Mouse (Mus musculus) spleen, postnatal 4 days (tissue): ENCODE data around the gene Akap8.

Experiments
- DNase-seq, 2 experiments: peaks; one replicate each; pipeline ENCODE4 v3.0.0; 2022; ENCODE audit warnings: low spot score in 2 of 2

The Akap8 gene

DNA sequence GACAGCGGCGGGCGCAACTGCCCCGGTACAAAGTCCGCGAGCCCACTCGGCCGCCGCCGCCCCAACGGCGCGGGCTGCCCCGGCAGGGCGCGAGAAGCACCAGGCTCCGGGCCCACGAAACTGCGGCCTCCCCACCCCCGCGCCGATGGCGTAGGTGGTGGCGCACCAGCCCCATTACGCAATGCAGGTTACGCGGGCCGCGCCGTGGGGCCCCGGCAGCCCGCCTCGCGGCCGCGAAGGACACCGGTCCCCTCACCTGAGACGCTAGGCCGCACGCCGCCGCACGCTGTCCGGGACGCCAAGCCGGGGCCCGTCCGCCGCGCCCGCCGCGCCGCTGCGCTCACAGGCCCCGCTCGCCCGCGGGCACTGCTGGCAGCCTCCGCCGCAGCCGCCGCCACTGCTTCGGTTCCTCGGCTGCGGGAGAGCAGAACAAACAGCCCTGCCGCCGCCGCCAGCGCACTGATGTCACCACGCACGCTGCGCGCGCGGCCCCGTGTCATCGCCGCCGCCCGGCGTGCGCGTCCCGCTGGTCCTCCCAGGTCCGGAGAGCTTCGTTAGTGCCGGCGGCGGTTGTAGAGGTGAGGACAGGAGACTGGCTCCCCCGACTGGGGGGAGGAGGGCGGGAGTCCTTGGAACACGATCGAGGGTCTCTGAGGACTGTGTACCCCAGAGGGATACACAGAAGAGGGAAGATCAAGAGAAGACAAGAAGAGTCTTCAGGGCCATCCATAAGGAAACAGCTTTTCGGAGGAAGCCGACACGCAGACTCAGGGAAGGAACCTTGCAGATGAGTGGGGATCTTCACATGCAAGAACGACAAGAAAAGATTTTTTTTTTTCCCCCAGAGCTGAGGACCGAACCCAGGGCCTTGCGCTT, 36.5 kb downstream of the Akap8 start, which contains the start of gene Brd4:
Gene Brd4, minus strand, starts transcription at position 461 of the 876 bp plus-strand sequence.
- peak; percentile 89 to 95 for DNase-seq

DNA sequence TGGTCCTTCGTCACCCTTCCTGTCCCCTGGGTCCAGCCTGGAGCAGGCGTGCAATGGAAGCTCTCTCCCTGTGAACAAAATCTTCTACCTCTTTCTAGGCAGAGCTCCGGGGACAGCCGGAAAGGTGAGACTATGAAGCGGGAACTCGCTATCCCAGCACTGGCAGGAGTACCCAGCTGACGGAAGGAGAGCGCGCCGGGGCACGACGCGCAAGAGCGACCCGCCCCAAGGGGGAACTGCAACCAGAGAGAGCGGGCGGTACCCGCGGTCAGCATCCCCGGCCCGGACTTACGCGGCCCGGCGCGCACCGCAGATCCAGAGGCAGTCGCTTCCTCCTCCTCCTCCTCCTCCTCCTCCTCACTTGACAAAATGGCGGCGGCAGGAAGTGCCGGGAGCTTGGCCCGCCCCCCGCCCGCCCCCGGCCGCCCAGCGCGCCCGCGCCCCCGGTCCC, 37.2 kb downstream of the Akap8 start:
- peak; percentile 68 to 81 for DNase-seq

DNA sequence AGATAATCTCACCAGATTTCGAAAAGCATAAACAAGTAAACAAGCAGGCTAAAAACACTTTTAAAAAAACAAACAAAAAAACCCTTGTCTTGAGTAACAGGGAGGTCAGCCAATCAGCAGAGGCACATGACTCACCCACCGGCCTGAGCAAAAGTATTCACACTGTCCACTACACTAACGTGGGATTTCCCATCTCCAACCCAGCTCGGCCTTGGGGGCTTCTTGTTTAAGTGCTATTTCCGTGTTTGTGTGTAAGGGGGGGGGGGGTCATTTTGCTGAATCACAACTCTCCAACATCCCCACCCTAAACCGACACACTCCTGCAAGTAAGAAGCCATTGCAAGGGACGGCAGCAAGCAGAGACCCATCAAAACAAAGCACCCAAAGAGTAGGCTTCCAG, 37.7 kb downstream of the Akap8 start:
- no peak for DNase-seq

DNA sequence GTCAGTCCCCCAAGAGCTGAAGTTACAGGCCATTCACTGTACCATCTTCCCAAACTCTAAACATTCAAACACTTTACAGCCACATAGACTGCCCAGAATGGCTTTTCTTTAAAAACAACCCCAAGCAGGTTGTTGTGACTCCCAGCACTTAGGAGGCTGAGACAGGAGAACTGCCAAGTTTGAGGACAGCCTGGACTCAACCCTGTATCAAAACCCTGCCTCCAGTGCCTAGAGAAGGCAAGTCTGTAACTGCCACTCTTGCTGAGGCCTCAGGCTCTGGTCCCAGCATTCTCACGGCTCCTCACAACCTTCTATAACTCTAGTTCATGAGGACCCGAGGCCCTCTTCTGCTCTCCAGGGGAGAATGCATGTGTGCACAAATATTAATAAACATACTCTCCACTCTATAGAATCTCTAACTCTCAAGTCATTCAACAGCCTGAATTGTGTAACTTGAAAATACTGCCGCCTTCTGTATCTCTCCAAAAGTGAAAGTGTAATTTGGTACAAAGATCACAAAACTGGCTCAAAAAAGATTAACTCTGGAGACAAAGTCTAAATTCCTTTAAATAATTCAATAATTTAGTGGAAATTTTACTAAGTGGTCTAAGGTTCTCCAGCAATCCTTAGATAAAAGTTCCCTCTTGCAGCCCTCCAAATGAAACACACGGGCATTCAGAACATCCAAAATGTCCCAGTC, 39.3 kb downstream of the Akap8 start:
- no peak for DNase-seq

DNA sequence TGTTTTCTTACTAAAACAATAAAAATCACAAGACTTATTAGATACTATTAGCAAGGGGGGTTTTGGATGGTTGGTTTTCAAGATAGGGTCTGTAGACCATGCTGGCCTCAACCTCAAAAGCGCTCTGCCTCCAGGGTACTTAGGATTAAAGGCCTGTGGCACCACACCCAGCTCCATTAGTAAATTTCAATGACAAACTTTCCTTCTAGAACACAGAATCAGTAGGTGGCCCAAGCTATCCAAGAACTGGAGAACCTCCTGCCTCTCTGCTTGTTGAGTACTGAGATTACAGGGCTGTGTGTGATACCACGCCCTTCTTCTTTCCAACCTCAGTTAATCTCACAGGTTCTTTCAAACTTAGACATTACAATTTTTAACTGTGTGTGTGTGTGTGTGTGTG, 39.9 kb downstream of the Akap8 start:
- DNase-seq = no peak

DNA sequence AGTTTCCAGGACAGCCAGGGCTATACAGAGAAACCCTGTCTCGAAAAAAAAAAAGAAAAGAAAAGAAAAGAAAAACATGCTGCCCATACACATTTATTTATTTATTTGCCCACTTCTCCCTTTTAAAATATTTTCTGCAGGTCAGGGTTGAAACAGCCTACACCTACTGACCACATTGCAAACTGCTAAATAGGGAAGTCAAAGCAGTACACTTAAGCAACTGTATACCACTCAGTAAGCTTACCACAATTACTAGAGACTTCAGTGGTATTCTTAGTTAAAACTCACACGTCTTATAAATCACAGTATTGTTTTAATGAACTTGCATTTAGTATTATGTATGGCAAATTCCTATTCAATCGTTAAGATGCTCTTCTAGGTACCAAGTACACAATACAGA, 40.5 kb downstream of the Akap8 start:
- DNase-seq = no peak

DNA sequence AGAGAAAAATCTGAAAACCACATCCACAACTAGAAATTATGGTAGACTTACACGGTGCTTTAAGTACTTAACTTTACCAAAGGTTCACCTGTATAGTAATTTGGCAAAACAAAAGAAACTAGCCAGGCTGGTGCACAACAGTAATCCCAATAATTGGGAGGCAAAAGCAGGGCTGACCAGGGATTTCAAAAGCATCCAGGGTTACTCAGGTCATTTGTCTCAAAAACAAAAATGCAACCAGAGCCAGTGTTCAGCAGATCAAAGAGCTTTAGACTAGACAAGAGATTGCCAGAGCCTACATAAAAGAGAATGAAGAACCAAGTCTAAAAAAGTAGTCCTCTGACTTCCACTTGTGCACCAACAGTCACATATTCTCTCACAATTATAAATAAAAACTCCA, 43.8 kb downstream of the Akap8 start:
- DNase-seq = no peak

DNA sequence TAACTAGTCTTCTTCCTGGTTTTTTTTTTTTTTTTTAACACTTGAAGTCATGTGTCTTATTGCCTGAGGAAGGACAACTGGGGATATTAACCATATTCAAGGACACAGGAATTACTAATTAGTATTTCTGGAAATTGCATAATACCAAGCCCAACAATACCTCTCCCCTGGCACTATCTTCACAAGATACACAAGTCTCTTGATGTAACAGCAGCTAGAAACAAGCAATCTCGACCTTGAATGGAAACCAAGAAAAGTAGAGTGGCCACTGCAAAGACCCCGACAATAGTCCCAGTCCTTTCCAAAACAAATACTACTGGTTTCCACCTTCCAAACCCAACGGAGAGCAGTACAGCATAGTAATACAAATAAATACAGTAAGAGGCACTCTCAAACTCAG, 45.5 kb downstream of the Akap8 start:
- no peak for DNase-seq

DNA sequence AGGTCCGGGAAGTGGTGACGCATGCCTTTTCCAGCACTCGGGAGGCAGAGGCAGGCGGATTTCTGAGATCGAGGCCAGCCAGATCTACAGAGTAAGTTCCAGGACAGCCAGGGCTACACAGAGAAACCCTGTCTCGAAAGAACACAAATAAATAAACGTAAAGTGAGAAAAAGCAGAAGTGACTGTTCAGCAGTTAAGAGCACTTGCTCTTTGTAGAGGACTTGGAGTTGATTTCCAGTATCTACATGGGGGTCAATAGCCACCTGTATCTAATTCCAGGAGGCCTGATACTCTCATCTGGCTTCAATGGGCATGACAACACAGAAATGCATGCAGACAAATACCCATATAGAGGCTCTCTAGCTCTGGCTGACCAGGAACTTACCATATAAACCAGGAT, 51.9 kb downstream of the Akap8 start:
- no peak for DNase-seq

DNA sequence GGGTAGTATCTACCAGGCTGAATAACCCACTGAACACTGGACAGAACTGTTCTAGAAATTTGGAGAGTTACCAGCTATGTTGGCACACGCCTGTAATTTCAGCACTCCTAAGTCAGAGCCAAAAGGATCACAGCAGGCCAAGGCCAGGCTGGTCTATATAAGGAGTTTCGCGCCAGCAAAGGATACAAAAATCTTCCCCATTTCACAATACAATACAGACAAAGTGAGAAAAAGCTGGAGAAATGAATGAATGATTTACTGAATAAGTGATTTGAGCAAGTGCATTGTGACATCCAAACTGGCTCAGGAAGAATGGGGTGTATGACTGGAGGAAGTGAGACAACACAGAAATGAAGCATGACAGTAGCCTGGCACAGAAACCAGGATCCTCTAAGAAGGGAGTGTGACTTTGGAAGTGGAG, 52.5 kb downstream of the Akap8 start:
- DNase-seq = no peak

DNA sequence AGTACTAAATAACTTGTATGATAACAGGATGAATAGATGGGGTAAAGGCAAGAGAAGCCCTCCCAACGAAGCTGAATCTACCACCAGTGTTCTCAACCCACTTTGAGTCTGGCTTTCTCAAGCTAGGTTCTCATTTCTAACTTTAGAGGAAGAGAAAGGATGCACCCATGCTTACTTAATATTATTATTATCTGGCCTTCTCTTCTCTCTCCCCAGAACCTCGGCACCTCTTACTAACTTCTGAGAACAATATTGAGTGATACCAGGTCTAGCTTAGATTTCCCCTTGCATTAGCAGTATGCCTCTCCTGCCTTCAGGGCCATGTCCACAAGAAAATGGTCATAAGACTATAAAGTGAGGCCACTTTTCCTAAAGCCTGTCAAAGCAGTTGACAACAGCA, 52.9 kb downstream of the Akap8 start:
- no peak for DNase-seq

DNA sequence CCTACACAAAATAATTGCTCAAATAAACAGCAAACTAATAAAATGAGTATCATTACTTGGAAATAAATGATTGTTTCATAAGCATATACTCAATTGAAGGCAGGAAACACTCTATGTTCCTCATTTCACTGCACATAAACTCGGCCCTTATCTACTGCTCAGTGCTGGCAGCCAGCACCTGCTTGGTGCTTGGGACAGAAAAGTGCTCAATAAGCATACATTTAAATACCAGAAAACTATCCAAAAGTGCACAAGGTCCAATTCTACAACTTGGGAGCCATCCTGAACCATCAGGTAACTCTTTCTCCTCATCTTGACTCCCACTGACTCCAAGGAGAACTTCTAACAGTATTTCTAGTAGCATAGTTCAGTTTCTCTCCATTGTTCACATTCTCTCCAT, 53.4 kb downstream of the Akap8 start:
- DNase-seq = no peak

DNA sequence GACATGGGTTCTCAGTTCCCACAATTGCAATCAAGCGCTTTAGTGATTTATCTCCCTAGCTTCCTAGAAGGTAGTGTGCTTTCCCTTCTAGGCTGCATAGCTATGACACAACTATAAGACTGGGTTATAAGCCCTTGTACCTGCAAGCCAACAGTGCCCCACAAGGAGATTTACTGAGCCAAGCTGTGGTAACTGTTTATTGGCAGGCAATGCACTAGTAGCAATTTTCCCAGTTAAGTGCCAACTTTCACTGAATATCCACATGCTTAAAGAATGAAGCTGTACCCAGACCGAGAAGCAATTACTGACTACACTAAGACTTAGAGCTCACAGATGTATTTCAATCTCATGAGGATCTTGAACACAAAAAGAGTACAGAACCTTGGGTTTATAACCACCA, 57.4 kb downstream of the Akap8 start:
- no peak for DNase-seq

DNA sequence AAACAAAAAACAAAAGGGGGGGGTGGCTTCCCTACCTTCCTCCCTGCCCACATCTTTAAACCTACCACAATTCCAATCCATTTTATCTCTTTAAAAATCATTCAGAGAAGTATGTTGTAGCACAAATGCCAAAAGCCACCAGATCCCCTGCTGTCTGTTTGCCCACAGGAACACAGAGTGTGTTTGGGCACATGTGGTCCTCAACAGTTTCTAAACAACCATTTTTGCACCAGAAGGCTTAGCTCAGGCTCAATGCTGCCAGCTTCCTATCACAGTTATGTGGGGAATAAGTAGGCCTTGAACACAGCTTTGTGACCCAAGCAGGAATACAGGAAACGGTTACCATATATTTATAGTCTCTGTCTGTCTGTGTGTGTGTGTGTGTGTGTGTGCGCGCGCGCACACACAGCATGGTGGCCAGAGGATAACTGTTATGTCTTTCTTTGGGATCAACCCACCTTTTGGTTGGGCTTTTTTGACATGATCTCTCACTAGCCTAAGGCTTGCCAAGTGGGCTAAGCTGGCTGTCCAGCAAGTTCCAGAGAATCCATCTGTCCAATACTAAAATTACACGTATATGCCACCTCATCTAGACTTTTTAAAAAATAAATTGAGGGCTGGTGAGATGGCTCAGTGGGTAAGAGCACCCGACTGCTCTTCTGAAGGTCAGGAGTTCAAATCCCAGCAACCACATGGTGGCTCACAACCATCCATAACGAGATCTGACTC, 58.0 kb downstream of the Akap8 start:
- DNase-seq = no peak

DNA sequence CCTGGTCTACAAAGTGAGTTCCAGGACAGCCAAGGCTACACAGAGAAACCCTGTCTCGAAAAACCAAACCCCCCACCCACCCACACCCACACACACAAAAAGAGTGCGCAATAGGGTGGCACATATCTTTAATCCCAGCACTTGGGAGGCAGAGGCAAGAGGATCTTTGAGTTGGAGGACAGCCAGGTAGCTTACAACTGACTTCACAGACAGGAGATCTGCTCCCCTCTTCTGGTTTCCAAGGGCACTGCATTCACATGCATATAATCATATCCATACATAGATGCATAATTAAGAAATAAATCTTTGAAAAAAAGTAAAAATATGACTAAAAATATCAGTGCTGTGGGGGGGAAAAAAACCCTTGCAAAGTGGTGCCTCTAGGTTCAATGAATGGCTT, 62.2 kb downstream of the Akap8 start:
- DNase-seq = no peak

DNA sequence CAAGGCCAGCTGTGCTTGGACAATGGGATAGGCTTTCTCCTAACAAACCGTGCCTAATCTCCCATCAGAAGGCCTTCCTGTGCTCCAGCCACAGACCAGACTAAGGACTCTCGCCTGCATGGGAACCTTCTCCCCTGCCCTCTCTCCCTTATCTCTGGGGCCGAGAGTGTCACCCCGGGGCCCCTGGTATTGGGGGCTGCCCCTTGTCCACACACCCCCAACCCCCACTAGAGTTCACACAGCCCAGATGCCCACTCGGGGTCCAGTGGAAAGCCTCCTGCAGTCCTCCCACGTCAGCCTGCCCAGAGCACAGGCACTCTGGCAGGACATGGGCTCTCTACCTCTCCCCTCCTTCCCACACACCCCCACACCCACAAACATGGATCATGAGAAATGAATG, 63.1 kb downstream of the Akap8 start:
- no peak for DNase-seq

DNA sequence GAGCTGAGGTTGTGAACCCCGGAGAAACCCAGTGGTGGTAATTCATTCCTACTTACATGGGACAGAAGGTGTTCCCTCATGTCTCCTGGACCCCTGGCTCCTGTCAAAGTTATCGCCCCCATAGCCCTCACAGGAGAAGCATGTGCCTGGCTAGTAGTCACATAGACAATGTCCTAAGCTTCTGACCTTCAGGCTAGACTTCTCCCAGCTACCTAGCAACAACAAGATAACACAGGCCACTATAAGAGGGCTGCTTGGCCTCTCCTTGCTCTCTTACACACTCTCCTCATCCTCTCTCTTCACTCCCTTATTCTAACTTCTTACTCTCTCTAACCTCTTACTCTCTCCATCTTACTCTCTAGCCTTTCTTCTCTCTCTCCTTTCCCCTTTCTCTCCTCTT, 63.6 kb downstream of the Akap8 start:
- DNase-seq = no peak

DNA sequence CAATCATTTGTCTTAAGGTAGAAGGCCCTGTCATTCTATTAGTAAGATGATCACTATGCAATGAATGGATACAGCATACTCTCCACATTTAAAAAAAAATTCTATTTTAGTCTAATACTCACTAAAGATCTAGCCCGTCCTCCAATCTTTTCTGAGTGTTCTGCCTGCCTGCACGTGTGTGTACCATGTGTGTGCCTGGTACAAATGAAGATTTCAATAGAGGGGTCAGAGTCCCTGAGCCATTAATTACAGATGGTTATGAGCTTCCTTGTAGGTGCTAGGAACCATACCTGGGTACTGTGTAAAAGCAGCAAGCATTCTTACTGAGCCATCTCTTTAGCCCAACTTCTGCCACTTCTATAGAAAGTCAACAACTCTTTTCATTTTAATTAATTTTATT, 64.1 kb downstream of the Akap8 start:
- DNase-seq = no peak
